Mouse (Mus musculus): ENCODE measurements around the gene Gpr149. TPM values are rescaled to one million over a fixed set of nuclear protein-coding genes. Genes with fewer than 3 reads are reported as not detected.

Gene Gpr149
- polyA plus RNA-seq, 1 experiment from 2014 or later: not detected

Other genes starting within 250 kb of the Gpr149 start
- gene Dhx36, start 98.1 kb downstream of the Gpr149 start, polyA plus RNA-seq (2015; fragmentation: Nextera tagmentation; extraction: Ambion mirVana): 15.1 and 16.5 TPM in 2 replicates

All from heart, embryonic 16.5 days (tissue).